Mouse (Mus musculus) layer of hippocampus, postnatal 25 days (tissue): ENCODE results near the gene Rps10. TPM values are rescaled to one million over a fixed set of nuclear protein-coding genes. Genes with fewer than 3 reads are reported as not detected.

Experiments used
- DNase-seq, 2 experiments: peaks; one replicate each; pipeline ENCODE4 v3.0.0; 2022; ENCODE audit warnings: mixed read lengths in 2 of 2, low spot score in 1 of 2; ENCODE audit errors: extremely low spot score in 1 of 2
- total RNA-seq, 2 experiments: library from RNA; stranded (reverse); gene quantifications; 2 replicates each; pipeline ENCODE4 v1.2.3; 2021

The Rps10 gene
- total RNA-seq, 2 experiments from 2014 or later: 437 to 494 TPM

DNA sequence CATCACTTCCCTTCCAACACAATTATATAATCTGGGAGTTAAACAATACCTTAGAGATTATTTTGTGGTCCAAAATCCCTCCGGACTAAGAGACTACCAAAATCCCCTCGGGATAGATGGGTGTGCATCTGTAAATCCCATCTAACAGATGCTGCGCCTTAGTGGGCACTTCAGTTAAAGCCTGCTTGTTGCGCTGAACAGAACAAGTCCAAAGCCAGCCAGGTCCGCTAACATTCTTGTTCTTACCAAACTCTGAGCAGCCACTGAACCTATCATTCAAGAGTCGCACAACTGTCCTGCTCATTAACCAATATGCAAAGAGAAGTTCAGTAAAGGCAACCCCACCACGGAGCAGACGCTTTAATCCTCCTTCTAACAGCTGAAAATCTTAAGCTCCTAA, 15.3 kb downstream of the Rps10 start:
- DNase-seq: no peak

GRCm38 (mm10) chr17:27615388-27615787, 21.1 kb downstream of the Rps10 start:
- no peak for DNase-seq

DNA sequence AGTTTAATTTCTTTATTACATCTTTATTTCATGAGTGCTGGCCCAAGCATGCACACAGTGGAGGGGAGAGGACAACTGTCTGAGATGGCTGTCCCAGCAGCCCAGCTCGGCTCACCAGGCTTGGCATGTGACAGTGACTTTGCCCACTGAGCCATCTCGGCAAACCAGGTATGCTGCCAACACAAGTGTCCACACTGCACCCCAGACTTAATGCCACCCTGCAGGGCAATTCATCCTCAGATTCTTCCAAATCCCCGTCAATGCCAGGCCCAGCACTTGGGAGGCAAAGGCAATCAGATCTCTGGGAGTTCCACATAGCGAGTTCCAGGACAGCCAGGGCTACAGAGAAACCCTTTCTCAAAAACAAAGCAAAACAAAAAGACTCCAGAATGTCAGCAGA, 23.5 kb downstream of the Rps10 start:
- no peak for DNase-seq

DNA sequence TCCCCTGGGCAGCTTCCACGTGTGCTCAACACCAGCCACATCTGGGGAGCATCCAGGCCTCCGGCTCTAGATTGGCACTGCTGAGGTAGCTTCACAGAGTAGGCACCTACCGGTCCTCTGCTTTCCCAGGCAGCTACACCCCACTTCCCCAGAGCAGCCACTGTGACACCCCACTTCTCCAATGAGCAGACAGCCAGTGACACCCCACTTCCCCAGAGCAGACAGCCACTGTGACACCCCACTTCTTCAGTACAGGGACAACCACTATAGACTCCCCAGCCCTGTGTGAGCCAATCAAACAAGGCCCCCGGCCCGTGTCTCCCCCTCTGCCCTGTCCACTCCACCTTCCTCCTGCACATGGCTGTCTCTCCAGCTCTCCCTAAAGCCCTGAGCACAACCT, 24.5 kb downstream of the Rps10 start:
- DNase-seq: no peak

- no peak for DNase-seq
Measured at GRCm38 (mm10) chr17:27611519-27611884, 25.0 kb downstream of the Rps10 start.

DNA sequence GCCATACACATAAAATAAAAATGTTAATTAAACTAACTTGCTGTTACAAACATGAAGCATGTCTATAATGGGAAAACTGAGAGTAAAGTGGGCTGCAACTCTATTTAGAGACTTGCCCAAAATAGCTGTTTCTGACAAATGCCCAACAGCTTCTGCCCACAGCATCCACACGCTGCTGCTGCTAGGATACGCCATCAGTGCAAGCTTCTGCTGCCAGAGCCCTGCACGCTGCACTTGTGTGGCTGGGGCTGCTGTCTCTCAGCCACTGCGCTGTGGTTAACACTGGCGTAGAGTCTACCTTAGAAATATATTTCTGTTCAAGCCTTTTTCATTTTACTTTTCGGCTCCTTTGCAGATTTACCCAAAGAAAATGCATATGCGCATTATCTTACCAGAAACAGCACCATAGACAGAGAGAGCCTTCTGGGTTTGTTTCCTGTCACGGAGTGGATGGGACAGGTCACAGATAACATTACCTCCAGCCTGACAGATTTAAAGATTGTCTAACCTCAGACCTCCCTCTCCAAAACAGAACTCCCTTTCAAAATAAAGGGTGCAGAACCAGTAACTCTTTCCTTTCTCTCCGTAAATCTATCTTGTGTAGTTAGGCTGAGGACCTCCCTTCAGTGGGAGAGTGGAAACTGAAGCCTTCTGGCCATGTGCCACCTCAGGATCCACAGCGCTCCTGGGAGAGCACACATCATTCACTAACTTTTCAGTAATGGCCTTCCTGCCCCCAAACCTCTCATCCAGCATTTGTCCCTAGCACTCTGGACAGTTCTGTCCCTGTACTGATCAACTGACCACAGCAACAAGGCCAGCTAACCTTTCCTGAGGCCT, 25.6 kb downstream of the Rps10 start:
- peak in 1 of 2 experiments; percentile 51 for DNase-seq

DNA sequence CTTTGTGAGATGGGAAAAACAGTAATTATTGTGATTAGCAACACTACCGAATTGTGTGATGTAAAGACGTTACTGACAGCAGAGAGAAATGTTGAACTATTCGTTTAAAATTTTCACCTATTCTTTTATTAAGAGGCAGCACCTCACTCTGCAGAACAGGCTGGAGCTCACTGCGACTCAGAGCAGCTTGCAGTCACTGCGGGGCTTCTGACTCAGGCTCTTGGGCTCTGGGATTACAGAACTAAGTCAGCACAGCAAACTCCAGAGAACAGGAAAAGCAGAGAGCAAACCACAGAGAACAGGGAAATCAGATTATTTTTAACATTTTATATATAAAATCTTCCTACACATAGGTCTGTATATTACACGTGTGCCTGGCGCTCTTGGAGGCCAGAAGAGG, 26.9 kb downstream of the Rps10 start:
- DNase-seq: no peak

- no peak for DNase-seq
Measured at GRCm38 (mm10) chr17:27603522-27604234, 32.8 kb downstream of the Rps10 start.

- DNase-seq: no peak
Measured at GRCm38 (mm10) chr17:27603036-27603435, 33.4 kb downstream of the Rps10 start.

- DNase-seq: no peak
Measured at GRCm38 (mm10) chr17:27600869-27601268, 35.6 kb downstream of the Rps10 start.

DNA sequence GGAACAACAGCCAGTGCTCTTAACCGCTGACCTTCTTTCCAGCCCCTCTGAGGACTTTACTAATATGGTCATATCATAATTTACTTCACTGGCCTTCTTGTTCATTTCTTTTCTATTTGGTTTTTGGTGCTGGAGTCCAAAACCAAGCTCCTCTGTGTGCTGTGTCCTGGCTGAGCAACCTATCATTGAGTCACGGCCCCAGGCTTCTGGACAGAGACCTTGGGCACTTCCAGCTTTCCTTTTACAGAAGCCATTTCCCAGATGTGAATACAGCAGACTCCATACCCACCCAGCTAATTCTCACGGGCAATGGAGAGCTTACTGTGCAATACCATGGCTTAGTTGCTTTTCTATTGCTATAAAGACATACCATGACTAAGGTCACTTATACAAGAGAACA, 36.2 kb downstream of the Rps10 start:
- no peak for DNase-seq

GRCm38 (mm10) chr17:27596376-27597190, 39.9 kb downstream of the Rps10 start:
- DNase-seq: no peak

GRCm38 (mm10) chr17:27595659-27596375, 40.7 kb downstream of the Rps10 start:
- DNase-seq: no peak

GRCm38 (mm10) chr17:27592565-27592910, 43.9 kb downstream of the Rps10 start:
- DNase-seq: no peak

- DNase-seq: no peak
Measured at GRCm38 (mm10) chr17:27591826-27592564, 44.5 kb downstream of the Rps10 start.

GRCm38 (mm10) chr17:27588231-27588630, 48.2 kb downstream of the Rps10 start:
- DNase-seq: no peak

GRCm38 (mm10) chr17:27587252-27587651, 49.2 kb downstream of the Rps10 start:
- DNase-seq: no peak

GRCm38 (mm10) chr17:27586661-27587060, 49.8 kb downstream of the Rps10 start:
- no peak for DNase-seq

GRCm38 (mm10) chr17:27583185-27583894, 53.1 kb downstream of the Rps10 start:
- DNase-seq: no peak
